Mouse (Mus musculus) kidney, embryonic 16.5 days (tissue): ENCODE results near the gene Grk5. TPM values are rescaled to one million over a fixed set of nuclear protein-coding genes. Genes with fewer than 3 reads are reported as not detected.
"Not testable (repeated sequence)": the region's sequence is repeated elsewhere in the genome, so short reads cannot be mapped to it uniquely, and the experiment has no call there.

Experiments
- ATAC-seq: fragments of 200-750 bp; cut with Nextera tagmentation; 2 replicates; pipeline ENCODE4 v1.8.0; 2017; ENCODE audit warnings: moderate TSS enrichment; ENCODE audit not compliant: low FRiP score, low TSS enrichment
- H3K27ac ChIP-seq: fragments of 300-500 bp; sonication (generic); 2 replicates; pipeline ENCODE4 v1.5.1; 2014; ENCODE audit warnings: low read length
- H3K27me3 ChIP-seq: fragments of 300-500 bp; sonication (generic); 2 replicates; pipeline ENCODE4 v1.6.1; 2014; ENCODE audit warnings: low read length, control low read depth, mixed read lengths; ENCODE audit not compliant: insufficient read depth
- H3K36me3 ChIP-seq: fragments of 300-500 bp; sonication (generic); 2 replicates; pipeline ENCODE4 v1.6.1; 2014; ENCODE audit warnings: low read length, control low read depth, mixed read lengths; ENCODE audit not compliant: insufficient read depth
- H3K4me1 ChIP-seq: fragments of 300-500 bp; sonication (generic); 2 replicates; pipeline ENCODE4 v1.6.1; 2014; ENCODE audit warnings: low read length, control low read depth, mixed read lengths; ENCODE audit not compliant: insufficient read depth
- H3K4me2 ChIP-seq: fragments of 300-500 bp; sonication (generic); replicated peaks from 2 replicates; pipeline ENCODE4 v1.6.1; 2014; ENCODE audit warnings: low read depth, low read length
- H3K4me3 ChIP-seq: fragments of 300-500 bp; sonication (generic); 2 replicates; pipeline ENCODE4 v1.5.1; 2014; ENCODE audit warnings: mild to moderate bottlenecking, low read length
- H3K9ac ChIP-seq: fragments of 300-500 bp; sonication (generic); replicated peaks from 2 replicates; pipeline ENCODE4 v1.6.1; 2014; ENCODE audit warnings: low read length
- H3K9me3 ChIP-seq: fragments of 300-500 bp; sonication (generic); 2 replicates; pipeline ENCODE4 v1.6.1; 2016; ENCODE audit warnings: low read length, control low read depth
- WGBS: fragments of 180-500 bp; shearing (Covaris S2); extraction: QIAGEN DNeasy Blood & Tissue Kit; methylation state at CpG from one replicate; pipeline ENCODE4 v1.1.7; 2014; 5-methylcytosine and 5-hydroxymethylcytosine counted together
- polyA plus RNA-seq: library from polyadenylated mRNA; unstranded; fragments of >200 nt; fragmentation: Nextera tagmentation; extraction: Ambion mirVana; gene quantifications from 2 replicates; pipeline ENCODE4 v1.2.1, GENCODE M21; 2015

Gene Grk5
- 2.7 TPM in 2 replicates for polyA plus RNA-seq

DNA sequence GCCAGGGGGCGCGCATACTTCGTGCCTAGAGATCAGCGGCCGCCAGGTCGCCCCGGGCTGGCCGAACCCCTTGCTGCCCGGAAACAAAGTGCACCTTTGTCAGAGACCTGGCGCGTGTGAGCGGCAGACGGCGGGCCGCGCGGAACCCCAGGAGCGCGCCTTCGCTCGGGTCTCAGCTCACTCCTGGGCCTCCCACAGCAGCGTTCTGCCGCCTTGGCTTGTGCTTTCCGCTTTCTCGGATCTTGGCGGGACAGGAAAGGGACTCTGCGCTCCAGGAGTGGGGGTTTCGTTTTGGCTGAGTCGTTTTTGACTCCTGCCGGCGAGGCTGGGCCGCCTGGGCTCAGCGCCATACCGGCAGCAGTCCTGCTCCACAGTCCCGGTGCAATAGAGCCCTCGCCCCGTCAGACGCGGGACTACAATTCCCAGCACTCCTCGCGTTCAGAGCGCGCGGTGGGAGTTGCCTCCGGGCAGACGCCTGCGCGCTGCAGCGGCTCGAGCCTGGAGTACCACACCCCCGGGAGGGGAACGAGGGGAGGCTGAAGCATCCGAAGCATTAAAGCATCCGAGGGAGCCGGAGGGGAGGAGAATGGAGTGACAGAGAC, at the start of gene Grk5:
Grk5 (plus strand) TSS at position 36 of the 602 bp plus-strand sequence.
- no peaks in the 10 kb centered on the region for H3K36me3 ChIP-seq
- H3K4me1 ChIP-seq = peaks cover 19% of the 10 kb centered on the region
- peak; percentile 99 for ATAC-seq
- H3K4me3 ChIP-seq = peak within 1 kb of the TSS; percentile 86
- under 1% methylated on average over 54 of the region's 55 CpGs for WGBS
- peak within 1 kb of the TSS; percentile 96 for H3K27ac ChIP-seq
- peak within 1 kb of the TSS; percentile 78 for H3K9ac ChIP-seq
- H3K27me3 ChIP-seq = no peaks in the 10 kb centered on the region
- H3K9me3 ChIP-seq = no peaks in the 10 kb centered on the region
- peak within 1 kb of the TSS; percentile 89 for H3K4me2 ChIP-seq

DNA sequence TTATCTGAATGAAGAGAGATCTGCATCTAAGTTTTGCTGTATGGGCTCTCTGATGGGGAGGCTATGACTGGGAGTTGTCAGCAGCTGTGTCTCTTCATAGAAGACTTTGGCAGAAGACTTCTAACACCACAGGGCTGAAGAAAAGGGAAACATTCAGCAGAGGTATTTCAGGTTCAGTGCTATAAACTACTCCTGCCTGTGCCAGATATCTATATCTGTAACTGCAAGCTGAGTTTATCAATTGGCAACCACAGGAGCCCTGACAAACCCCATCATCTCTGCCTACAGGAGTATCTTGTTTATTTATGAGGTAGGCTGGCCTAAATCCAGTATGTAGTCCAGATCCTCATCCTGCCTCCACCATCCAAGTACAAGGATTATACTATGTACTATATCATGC, 46.2 kb upstream of the Grk5 start:
- H3K27ac ChIP-seq = no peak overlapping the region
- no peak for ATAC-seq
- no peak overlapping the region for H3K9ac ChIP-seq
- H3K4me3 ChIP-seq = no peak overlapping the region
- H3K4me2 ChIP-seq = no peak overlapping the region
- H3K9me3 ChIP-seq = no peaks in the 10 kb centered on the region
- no peaks in the 10 kb centered on the region for H3K27me3 ChIP-seq
- H3K4me1 ChIP-seq = no peaks in the 10 kb centered on the region
- peaks cover 23% of the 10 kb centered on the region; the same call in 1 of the 2 replicates for H3K36me3 ChIP-seq

DNA sequence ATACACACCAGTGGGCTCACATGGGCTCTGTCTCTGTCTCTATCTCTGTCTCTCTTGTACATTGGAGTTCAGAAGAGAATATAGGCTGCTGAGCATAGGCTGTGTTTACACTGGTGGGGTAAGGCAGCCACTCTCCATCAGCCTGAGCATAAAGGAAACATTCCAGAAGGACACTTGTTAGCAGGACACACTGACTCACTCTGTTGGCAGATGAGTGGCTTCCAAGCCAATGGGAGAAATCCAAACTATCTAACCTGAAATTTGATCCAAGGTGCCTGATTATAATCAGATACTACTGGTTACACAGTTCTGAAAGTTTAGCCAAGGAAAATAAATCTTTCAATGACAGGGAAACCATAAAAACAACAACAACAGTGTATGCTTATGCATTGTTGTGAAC, 43.8 kb upstream of the Grk5 start:
- Histone ChIP-seq H3K36me3 (peaks cover 14% of the 10 kb centered on the region; the same call in 1 of the 2 replicates), H3K4me3 (no peak overlapping the region), H3K27me3 (no peaks in the 10 kb centered on the region), H3K9me3 (no peaks in the 10 kb centered on the region), H3K27ac (no peak overlapping the region), H3K9ac (no peak overlapping the region), H3K4me2 (no peak overlapping the region), H3K4me1 (no peaks in the 10 kb centered on the region)
- no peak for ATAC-seq

DNA sequence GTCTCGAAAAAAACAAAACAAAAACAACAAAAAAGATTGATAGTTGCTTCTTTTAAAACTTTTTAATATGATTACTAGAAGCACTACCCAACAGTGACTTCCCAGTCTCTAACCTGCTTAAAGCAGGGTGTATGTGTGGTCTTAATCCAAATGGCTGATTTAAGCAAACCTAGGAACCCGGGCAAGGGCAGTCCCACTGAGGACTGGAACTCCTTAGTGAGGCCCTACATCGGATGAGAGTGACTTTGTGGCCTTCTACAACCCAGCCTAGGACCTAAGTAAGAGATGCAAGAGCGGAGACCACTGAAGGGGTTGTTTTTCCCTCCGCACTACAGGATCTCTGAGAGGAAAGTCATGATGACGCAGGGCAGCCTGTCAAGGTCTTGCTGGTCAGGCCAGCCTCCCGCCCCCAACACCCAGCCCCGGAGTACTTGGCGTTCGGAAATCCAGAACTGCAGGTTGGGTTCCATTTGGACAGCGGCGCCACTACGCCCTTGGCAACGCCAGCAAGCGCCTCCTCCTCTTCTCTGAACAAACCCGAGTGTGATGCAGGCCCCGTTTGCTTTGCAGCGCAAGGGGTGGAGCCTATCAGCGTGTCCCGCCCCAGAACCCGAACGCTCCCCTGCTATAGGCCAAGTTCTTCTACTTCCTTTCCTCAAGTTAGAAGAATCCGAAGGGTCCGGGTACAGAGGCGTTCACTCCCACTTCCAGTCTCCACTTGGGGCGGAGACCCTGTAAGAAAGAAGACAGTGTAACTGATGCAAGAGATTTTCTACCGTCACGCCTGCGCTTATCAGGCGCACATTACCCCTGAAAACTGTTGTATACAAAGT, 28.5 kb upstream of the Grk5 start, which contains the start of gene Sfxn4:
Sfxn4 (minus strand) TSS at position 612 of the 833 bp plus-strand sequence.
- Histone ChIP-seq H3K36me3 (peaks cover 25% of the 10 kb centered on the region), H3K27ac (peak within 1 kb of the TSS; percentile 84), H3K9me3 (no peaks in the 10 kb centered on the region), H3K4me1 (peaks cover 11% of the 10 kb centered on the region; the same call in 1 of the 2 replicates), H3K27me3 (no peaks in the 10 kb centered on the region), H3K9ac (peak within 1 kb of the TSS; percentile 81), H3K4me3 (peak within 1 kb of the TSS; percentile 69), H3K4me2 (peak within 1 kb of the TSS; percentile 74)
- ATAC-seq = peak; percentile 100
- WGBS = 3% methylated on average over 30 of the region's 30 CpGs

DNA sequence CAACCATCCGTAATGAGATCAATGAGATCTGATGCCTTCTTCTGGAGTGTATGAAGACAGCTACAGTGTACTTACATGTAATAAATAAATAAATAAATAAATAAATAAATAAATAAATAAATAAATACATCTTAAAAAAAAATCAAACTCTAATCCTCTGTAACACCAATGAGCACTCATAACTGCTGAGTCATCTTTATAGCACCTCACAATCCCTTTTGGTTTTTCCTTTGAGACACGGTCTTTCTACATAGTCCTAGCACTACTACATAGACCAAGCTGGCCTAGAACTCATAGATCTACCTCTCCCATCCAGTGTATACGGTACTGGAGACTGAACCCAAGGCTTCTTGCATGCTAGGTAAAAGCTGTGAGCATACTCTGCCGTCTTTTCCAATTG, 23.4 kb upstream of the Grk5 start:
- not testable (repeated sequence) for H3K9ac ChIP-seq, H3K4me3 ChIP-seq, H3K4me2 ChIP-seq, H3K9me3 ChIP-seq, ATAC-seq, H3K27ac ChIP-seq, H3K27me3 ChIP-seq, H3K4me1 ChIP-seq
- H3K36me3 ChIP-seq = peaks cover 36% of the 10 kb centered on the region
- 100% methylated on average over 4 of the region's 4 CpGs for WGBS

DNA sequence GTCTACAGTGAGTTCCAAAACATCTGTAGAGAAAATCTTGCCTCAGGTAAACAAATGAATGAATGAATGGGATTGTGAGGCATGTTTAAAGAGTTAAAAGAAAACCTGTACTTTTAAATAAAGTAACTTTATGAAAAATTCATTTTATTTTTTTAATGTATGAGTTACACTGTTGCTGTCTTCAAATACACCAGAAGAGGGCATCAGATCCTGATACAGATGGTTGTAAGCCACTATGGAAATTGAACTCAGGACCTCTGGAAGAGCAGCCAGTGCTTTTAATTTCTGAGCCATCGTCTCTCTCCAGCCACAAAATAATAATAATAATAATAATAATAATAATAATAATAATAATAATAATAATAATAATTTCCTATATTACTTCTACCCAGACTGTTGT, 19.1 kb upstream of the Grk5 start:
- no peak overlapping the region for H3K4me2 ChIP-seq
- 91% methylated on average over 1 of the region's 1 CpGs for WGBS
- H3K36me3 ChIP-seq = peaks cover 23% of the 10 kb centered on the region
- no peaks in the 10 kb centered on the region for H3K27me3 ChIP-seq
- H3K9me3 ChIP-seq = no peaks in the 10 kb centered on the region
- H3K27ac ChIP-seq = no peak overlapping the region
- no peak overlapping the region for H3K9ac ChIP-seq
- no peak for ATAC-seq
- H3K4me3 ChIP-seq = no peak overlapping the region
- peaks cover 13% of the 10 kb centered on the region for H3K4me1 ChIP-seq

DNA sequence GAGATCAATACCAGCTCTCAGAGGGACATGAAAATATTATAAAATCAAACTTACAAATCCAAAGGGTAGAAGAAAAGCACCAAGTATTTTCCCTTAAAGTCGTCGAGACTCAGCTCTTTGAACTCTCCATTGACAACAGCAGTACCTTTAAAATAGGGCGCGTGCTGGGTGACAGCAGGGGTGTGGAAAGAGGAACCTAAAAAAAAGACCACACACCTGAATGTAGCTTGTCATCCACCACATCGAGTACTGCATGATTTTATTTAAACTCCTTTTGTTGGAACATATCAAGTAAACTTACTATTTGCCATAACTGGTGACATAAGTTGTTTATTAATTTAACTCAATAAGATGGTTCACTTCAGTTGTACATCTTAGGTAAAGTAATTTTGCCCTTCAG, 18.2 kb upstream of the Grk5 start:
- ATAC-seq = no peak
- Histone ChIP-seq H3K4me1 (peaks cover 13% of the 10 kb centered on the region), H3K27me3 (no peaks in the 10 kb centered on the region), H3K9me3 (no peaks in the 10 kb centered on the region), H3K4me2 (no peak overlapping the region), H3K36me3 (peaks cover 23% of the 10 kb centered on the region), H3K4me3 (no peak overlapping the region), H3K27ac (no peak overlapping the region), H3K9ac (no peak overlapping the region)
- 92% methylated on average over 5 of the region's 5 CpGs for WGBS

DNA sequence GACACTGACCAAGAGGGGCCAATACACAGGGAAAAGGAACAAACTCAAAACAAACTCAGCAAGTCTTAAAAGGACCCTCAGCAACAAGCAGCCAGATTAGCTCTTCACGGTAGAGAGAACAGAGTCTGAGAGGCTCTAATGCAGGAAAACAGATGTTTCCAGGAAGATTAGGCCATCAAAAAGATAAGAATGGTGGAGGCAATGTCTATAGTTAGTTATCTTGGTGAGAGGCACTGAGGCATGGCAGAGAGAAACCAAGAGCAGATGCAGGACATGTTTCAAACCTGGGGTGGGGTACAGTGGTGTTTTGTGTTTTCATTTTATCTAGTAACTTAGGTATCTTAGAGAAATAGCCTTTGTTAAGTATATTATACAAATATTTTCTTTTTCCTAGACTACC, 17.3 kb upstream of the Grk5 start:
- H3K36me3 ChIP-seq = peaks cover 23% of the 10 kb centered on the region
- no peak overlapping the region for H3K9ac ChIP-seq
- no peaks in the 10 kb centered on the region for H3K9me3 ChIP-seq
- no peak overlapping the region for H3K4me2 ChIP-seq
- no peaks in the 10 kb centered on the region for H3K27me3 ChIP-seq
- H3K4me3 ChIP-seq = no peak overlapping the region
- ATAC-seq = no peak
- no peak overlapping the region for H3K27ac ChIP-seq
- H3K4me1 ChIP-seq = peaks cover 13% of the 10 kb centered on the region
- 62% methylated on average over 1 of the region's 1 CpGs for WGBS

DNA sequence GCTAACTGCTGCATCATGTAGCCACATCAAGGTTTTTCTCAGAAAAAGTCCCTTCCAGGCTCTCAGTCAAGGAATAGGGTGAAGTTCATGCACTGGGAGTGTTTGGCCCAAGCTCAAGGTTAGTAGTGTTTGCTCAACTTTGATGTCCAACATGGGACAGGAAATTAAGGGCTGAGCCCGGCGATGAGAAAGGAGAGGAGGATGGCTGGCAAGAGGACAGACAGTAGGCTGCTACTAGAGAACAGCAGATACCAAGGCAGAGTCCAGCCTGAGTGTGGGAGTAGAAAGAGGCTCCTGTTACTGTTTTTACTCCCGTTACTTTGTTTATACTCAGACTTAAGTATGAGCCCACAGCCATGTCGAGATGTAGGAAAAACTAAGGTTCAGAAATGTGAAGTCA, 16.0 kb upstream of the Grk5 start:
- ATAC-seq = no peak; the same call in none of the 2 replicates
- Histone ChIP-seq H3K9ac (peak overlapping the region; percentile 35), H3K4me1 (peaks cover 13% of the 10 kb centered on the region), H3K4me3 (peak overlapping the region; percentile 79), H3K36me3 (peaks cover 14% of the 10 kb centered on the region; the same call in 1 of the 2 replicates), H3K9me3 (no peaks in the 10 kb centered on the region), H3K27me3 (no peaks in the 10 kb centered on the region), H3K4me2 (peak overlapping the region; percentile 61), H3K27ac (peak overlapping the region; percentile 17)
- 6% methylated on average over 4 of the region's 4 CpGs for WGBS
